Mouse (Mus musculus): Measurements from ENCODE around the gene Mbd3.

DNA sequence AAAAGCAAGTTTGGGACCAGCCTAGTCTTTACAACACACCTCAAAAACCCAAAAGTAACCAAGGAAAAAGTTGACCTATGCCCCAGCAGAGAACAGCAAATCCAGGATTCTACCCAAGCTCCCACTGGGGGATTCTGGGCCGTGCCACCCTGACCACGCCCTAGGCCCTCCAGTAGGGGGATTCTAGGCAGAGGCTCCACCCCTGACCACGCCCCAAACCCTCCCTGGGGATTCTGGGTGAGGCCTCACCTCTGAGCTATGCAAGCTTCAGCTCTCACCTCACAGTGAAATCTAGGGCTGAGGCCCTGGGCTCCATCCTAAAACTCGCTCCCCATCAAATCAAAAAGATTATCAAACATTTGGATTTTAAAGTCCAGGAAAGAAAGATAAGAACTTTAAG is 24.2 kb upstream of the Mbd3 start:
- TF ChIP-seq POLR2A (IDR thresholded peaks at IDR 0.05; ENCODE audit: borderline replicate concordance, extremely low read depth, low read depth, low read length) = no peak
- TF ChIP-seq CTCF (IDR thresholded peaks at IDR 0.05; ENCODE audit: insufficient read depth, low read length) = no peak

All from lung, adult 2 months (tissue).